9 mouse cellular contexts compared by ENCODE assay signal in the genomic region with DNA sequence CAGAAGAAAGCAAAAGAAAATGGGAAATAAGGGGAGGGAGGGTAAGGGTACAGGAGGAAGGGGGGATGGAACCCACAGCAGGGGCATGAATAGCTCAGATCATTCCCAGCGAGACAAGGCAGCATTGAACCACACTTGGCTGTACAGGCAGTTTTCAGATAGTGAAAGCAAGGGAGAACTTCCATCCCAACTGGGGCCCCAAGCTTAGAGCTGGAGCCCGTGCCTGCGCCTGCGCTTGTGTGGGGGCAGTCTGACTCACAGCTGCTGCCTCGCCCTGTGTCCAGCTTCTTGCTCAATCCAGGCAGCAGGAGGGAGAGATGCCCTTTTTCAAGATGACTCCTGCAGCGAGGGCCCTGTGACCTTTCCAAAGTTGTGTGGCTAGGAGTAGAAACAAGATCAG.
DNase-seq lines count a peak whose midpoint lies in the region; ATAC-seq lines count a peak whose summit lies in the region.
"Had no signal": no experiment of that assay in that cellular context is flagged by ENCODE, and none has a peak within 500 bp of the region (broad histone marks: within the 10 kb centered on the region; RNA-seq: fewer than 3 reads in every experiment).

No protein-coding gene starts in this region.

- no peaks in the 10 kb centered on the region for H3K27me3 ChIP-seq in embryonic facial prominence, embryonic 14.5 days (replicated peaks; ENCODE audit: control insufficient read depth, insufficient read depth, low read length)
- H3K27me3 ChIP-seq in heart, embryonic 10.5 days (ENCODE audit: insufficient read depth, poor library complexity, severe bottlenecking): no peaks in the 10 kb centered on the region
- no peaks in the 10 kb centered on the region for H3K27me3 ChIP-seq in hindbrain, embryonic 11.5 days (ENCODE audit: control insufficient read depth, insufficient read depth, low read length)
- H3K27me3 ChIP-seq: megakaryocyte, embryonic 14.5 days had no signal

- peak; percentile 76 for DNase-seq in right cerebral cortex, adult 18-20 months
- DNase-seq in right cerebral cortex, postnatal 10 days (ENCODE audit: low spot score in 2 of 2): no peak
- DNase-seq in embryonic facial prominence, embryonic 14.5 days (ENCODE audit: low spot score): peak; percentile 30
- no peak for DNase-seq in heart, embryonic 10.5 days (ENCODE audit: low spot score)
- peak; percentile 18 to 79 for DNase-seq in left cerebral cortex, postnatal 25 days (ENCODE audit: low spot score in 2 of 2)
- peak; percentile 47 for DNase-seq in ovary, postnatal 14 days (ENCODE audit: low spot score)
- DNase-seq in hindbrain, embryonic 11.5 days (ENCODE audit: low spot score): no peak

- no peak overlapping the region for H3K27ac ChIP-seq in embryonic facial prominence, embryonic 14.5 days (replicated peaks; ENCODE audit: low read depth, low read length)
- 0 out of 2 replicates have a peak overlapping the region, but pooled peaks have one; percentile 16 for H3K27ac ChIP-seq in heart, embryonic 10.5 days
- no peak overlapping the region for H3K27ac ChIP-seq in hindbrain, embryonic 11.5 days (ENCODE audit: low read depth, low read length)

- 41% methylated on average over 6 of the region's 6 CpGs for WGBS in embryonic facial prominence, embryonic 14.5 days
- WGBS in heart, embryonic 10.5 days: 40% methylated on average over 6 of the region's 6 CpGs
- WGBS in hindbrain, embryonic 11.5 days: 26% methylated on average over 6 of the region's 6 CpGs

- H3K9ac ChIP-seq in embryonic facial prominence, embryonic 14.5 days (ENCODE audit: low read depth, low read length): no peak overlapping the region
- no peak overlapping the region for H3K9ac ChIP-seq in hindbrain, embryonic 11.5 days (ENCODE audit: low read depth, low read length)

- ATAC-seq in embryonic facial prominence, embryonic 14.5 days (ENCODE audit: low read depth): no peak
- no peak for ATAC-seq in activated CD4-positive, CD25-positive, alpha-beta regulatory T cell, adult 4 months
- ATAC-seq in hindbrain, embryonic 11.5 days (ENCODE audit: low FRiP score): no peak

- H3K4me1 ChIP-seq in embryonic facial prominence, embryonic 14.5 days (ENCODE audit: control insufficient read depth, insufficient read depth, low read length): no peaks in the 10 kb centered on the region
- no peaks in the 10 kb centered on the region; the same call in 1 of the 2 replicates for H3K4me1 ChIP-seq in heart, embryonic 10.5 days
- H3K4me1 ChIP-seq in hindbrain, embryonic 11.5 days (replicated peaks; ENCODE audit: control insufficient read depth, insufficient read depth, low read length): no peaks in the 10 kb centered on the region
- H3K4me1 ChIP-seq: megakaryocyte, embryonic 14.5 days had no signal

- no peaks in the 10 kb centered on the region for H3K9me3 ChIP-seq in embryonic facial prominence, embryonic 14.5 days (ENCODE audit: control insufficient read depth, low read length)
- H3K9me3 ChIP-seq in heart, embryonic 10.5 days: no peaks in the 10 kb centered on the region
- H3K9me3 ChIP-seq in hindbrain, embryonic 11.5 days (ENCODE audit: control insufficient read depth, low read length): no peaks in the 10 kb centered on the region

- H3K4me2 ChIP-seq in embryonic facial prominence, embryonic 14.5 days (ENCODE audit: low read depth, low read length): no peak overlapping the region
- H3K4me2 ChIP-seq in hindbrain, embryonic 11.5 days (replicated peaks; ENCODE audit: low read depth, low read length): no peak overlapping the region

- intact Hi-C loops in left cerebral cortex, postnatal 25 days (cut with DNase I): no loop called here

- no peaks in the 10 kb centered on the region for H3K36me3 ChIP-seq in embryonic facial prominence, embryonic 14.5 days (ENCODE audit: control insufficient read depth, insufficient read depth, low read length)
- H3K36me3 ChIP-seq in heart, embryonic 10.5 days: no peaks in the 10 kb centered on the region
- H3K36me3 ChIP-seq in hindbrain, embryonic 11.5 days (ENCODE audit: control insufficient read depth, insufficient read depth, low read length): no peaks in the 10 kb centered on the region

- no peak overlapping the region for H3K4me3 ChIP-seq in embryonic facial prominence, embryonic 14.5 days (ENCODE audit: low read depth, low read length)
- H3K4me3 ChIP-seq in heart, embryonic 10.5 days: no peak overlapping the region
- H3K4me3 ChIP-seq in hindbrain, embryonic 11.5 days (ENCODE audit: low read depth, low read length): no peak overlapping the region
- H3K4me3 ChIP-seq: megakaryocyte, embryonic 14.5 days had no signal

Comparison
In these comparisons a context has a peak if more than half of its experiments do, and no peak if none do; other contexts are left out.
1. DNase-seq: peak in right cerebral cortex, adult 18-20 months (single experiment), embryonic facial prominence, embryonic 14.5 days (single experiment), left cerebral cortex, postnatal 25 days (2 of 2) and ovary, postnatal 14 days (single experiment); none in right cerebral cortex, postnatal 10 days (0 of 2), heart, embryonic 10.5 days (single experiment) and hindbrain, embryonic 11.5 days (single experiment).